Mouse (Mus musculus) erythroblast, embryonic 14.5 days (primary cell): ENCODE results near the gene Lcn5.

Source experiments
- GATA1 ChIP-seq: IDR thresholded peaks from 2 replicates; pipeline ENCODE4 v1.6.1; 2012; ENCODE audit warnings: low read length, inconsistent platforms, mixed read lengths
- TAL1 ChIP-seq: IDR thresholded peaks from 3 replicates; pipeline ENCODE4 v1.6.1; 2012; ENCODE audit warnings: low read length, inconsistent platforms, mixed read lengths

- TF ChIP-seq GATA1, result no peak
- TF ChIP-seq TAL1, result no peak
Measured at GRCm38 (mm10) chr2:25686941-25687340, 29.2 kb downstream of the Lcn5 start.
